Mouse (Mus musculus) adrenal gland, adult 10 weeks (tissue): Measurements from ENCODE around the gene Gm15097. TPM values are rescaled to one million over a fixed set of nuclear protein-coding genes. Genes with fewer than 3 reads are reported as not detected.

Experiments
- polyA plus RNA-seq: library from polyadenylated mRNA; stranded (reverse); fragments of 350-450 nt; fragmentation: Illumina TruSeq; extraction: RNeasy Lipid Tissue Mini Kit (QIAGEN cat#74804); gene quantifications from one replicate; pipeline ENCODE4 v1.2.3, GENCODE M21; 2014; ENCODE audit warnings: low read depth, low replicate concordance

Gm15097 gene
- polyA plus RNA-seq, result not detected

GRCm38 (mm10) chrX:149784173-149784572 lies at the start of gene Gm15097:
TSS of gene Gm15097 (plus strand) at chrX:149784473.

Other genes starting within 250 kb of the Gm15097 start
- gene Gm10439, start 189.9 kb upstream of the Gm15097 start, polyA plus RNA-seq, result not detected
- not detected for gene Gm15091, start 157.2 kb downstream of the Gm15097 start, polyA plus RNA-seq